Mouse (Mus musculus) urinary bladder, postnatal 14 days (tissue): ENCODE data around the gene Fam13c.
A peak's percentile ranks its signal among the peaks of the same experiment; 100 is the strongest.

Experiments
- DNase-seq: peaks from one replicate; pipeline ENCODE4 v3.0.0; 2021; ENCODE audit warnings: low spot score

The Fam13c gene

DNA sequence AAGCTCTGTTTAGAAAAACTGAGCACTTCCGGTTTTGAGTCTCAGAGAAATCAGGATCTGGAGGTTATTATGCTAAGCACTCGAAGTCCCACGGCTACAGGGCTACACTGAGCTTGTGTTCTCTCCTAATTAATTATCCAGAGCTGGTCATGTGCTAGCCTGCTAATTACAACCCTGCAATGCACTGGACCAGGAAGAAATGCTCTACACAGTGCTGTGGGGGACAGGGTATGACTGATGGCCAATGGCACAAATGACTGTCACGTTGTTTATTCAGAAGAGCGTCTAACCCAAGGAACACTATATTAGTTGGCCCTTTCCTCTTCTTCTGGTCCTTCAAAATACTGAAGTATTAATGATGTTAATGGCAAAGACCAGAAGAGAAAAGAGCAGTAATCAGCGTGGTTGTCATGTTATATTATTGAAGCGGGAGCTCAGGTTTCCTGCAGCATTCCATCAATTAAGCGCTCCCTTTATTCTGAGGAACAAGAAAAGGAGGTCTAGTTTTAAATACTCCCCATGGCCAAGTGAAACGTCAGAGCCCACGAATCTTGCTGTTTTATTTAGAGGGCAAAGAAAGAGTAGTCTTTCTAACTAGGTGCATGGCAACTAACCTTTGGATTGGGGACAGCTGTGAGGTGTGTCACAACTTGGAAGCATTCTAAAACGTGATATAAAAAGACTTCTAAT is 18.4 kb downstream of the Fam13c start:
- DNase-seq, result no peak

DNA sequence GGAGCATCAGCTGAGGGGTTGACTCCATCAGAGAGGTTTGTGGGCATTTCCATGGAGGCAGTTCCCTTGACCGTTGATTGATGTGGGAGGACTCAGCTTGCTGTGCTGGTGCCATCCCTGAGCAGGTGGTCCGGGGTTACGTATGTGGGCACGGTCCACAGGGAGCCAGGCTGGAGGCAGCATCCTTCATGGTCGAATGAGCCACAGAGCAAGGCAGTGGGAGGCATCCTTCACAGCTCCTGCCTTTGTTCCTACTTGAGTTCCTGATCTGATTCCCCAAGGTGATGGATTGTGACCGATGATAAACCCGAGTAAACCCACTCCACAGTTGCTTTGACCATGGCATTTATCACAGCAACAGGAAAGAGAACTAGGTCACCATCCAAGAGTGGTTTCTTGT is 25.4 kb downstream of the Fam13c start:
- no peak for DNase-seq

DNA sequence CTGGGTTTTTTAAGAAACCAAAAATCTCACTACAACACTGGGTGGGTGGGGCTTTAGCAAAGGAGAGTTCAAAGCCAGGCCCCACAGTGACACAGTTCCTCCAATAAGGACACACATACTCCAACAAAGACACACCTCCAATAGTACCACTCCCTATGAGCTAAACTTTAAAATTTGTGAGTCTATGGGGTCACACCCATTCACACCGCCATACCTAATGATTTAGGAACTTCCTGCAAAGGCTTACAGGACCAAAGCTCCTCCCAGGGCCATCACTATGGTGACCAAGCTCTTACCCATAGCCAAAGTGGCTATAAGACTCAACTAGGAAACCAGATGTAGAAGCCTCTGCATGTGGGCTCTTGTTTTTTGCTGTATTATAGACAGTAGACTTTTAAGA is 30.6 kb downstream of the Fam13c start:
- no peak for DNase-seq

DNA sequence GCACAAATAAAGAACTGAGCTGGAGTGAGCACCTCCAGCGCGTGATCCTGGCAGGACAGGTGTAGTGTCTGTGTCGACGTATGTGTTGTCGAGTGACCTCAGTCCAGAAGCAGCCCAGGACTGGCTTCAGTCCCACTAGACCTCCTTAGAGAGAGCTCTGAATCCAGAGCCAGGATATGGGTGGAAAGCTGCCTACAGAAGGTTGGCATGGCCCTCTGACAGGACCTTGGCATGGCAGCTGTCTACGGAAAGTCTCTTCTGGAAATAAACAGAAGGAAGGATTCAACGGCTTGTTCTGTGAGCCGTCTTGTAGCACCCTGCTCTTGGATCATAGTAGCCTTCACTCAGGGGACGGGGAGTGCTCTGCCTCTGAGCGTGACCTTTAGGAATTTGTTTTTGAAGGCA is 37.5 kb downstream of the Fam13c start:
- peak; percentile 8 for DNase-seq

DNA sequence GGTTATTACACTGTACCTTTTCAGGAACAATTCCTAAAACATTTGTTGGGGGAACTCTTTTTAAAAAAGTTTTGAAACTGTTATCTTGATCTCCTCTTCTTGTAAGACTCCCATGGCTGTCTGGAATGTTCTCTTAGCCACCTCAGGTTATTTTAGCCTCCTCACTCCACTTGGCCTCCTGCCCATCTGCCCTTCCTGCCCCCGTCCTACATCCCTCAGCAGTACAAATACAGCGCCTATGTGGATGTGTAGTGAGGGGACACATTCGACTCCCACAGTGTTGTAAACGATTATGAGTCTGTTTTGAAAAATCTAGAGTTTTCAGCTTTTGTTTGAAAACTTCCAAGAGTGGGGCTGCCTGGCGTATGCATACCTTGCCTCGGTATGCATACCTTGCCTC is 43.5 kb downstream of the Fam13c start:
- DNase-seq, result no peak

DNA sequence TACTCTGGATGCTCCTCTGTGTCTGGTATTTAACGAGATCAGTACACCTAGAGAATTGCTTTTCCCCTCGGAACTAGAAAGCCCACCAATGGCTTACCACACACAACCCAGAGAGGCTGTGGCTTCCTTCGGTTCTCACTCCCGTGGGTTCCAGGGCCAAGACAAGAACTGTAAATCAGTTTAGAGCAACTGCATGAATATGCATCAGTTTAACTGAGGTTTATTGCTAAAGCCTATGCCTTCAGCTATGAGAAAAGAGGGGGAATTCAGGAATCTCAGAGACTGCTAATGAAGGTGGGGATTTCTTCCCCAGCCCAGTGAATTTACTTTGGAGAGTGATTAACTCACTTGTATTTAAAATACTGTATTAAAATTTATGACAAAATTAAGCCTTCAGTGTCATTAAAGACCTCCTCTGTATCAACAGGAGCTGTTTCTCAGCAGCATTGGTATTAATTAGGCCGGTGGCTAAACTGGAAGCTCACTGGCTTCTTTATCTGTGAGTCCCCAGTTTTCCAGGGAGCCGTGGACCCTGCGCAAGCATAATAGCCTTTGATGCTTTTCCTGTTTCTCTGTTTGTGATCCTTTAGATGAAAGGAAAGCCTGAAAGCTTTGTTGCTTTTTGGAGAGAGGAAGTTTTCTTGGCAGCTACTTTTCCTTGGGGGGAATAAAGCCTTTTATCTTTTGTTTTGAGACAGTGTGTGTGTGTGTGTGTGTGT is 44.4 kb downstream of the Fam13c start:
- no peak for DNase-seq

DNA sequence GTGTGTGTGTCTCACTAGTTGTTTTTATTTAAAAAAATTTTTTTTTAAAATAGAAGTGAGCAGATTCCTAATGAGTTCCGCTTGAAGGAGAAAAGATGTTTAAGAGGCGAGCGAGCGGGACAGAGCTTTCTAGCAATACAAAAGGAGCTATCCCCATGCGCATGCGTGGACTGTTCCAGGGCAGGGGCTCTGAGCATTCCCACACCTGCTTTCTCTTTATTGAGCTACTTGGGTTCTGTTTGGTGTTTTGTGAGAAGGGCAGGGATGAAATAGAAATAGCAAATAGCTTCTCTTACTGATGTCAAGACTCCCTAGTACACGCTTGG is 45.0 kb downstream of the Fam13c start:
- no peak for DNase-seq

DNA sequence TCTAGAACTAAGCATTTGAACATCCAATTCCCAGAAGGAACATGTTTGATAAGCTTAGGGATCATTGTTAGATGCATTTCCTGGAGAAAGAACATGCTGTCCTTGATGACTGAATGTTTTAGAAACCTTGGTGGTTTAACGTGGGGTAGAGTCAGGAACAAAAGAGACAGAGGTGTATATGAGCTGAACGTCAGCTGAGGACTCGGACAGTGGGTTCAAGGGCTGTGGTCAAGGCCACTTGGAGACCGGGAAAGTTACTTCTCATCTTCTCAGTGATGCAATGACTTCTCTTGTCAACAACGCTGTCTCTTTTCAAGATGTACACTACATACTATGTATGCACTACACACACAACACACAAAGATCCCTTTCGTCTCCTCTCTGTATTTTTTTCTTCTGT is 46.4 kb downstream of the Fam13c start:
- DNase-seq, result no peak

DNA sequence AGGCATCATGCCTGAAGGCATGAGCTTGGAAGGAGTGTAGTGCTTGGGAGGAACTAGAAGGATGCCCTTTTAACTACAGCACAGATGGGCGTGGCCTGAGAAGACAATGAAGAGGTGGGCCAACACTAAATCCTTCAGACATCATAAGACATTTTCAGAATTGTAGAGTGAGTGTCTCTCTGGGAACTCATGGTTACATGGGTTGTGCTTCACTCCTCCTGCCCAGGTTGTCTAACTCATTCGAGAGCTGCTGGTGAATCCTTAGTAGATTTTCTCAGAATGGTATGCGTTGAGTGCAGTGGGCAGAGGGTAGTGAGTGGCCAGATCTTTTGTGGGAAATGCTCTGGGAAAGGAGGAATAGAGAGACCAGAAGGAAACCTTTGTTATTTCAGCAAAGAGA is 53.6 kb downstream of the Fam13c start:
- no peak for DNase-seq

DNA sequence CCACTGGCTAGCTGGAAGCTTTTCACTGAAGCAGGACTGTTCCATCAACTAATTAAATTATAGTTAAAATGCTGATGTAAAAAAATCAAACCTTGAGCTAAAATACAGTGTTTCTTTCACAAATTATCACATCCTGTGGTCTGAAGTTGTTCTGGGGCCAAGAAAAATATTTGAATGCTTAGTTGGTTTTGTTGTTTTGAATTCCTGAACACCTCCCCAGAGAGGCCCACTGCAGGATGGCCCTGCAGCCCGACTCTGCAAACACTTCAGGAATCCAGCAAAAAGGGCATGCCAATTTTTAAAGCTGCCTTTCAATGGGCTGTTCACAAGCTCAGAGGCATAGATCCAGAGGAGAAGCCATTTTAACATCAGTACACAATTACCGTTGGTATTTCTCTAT is 54.2 kb downstream of the Fam13c start:
- no peak for DNase-seq

DNA sequence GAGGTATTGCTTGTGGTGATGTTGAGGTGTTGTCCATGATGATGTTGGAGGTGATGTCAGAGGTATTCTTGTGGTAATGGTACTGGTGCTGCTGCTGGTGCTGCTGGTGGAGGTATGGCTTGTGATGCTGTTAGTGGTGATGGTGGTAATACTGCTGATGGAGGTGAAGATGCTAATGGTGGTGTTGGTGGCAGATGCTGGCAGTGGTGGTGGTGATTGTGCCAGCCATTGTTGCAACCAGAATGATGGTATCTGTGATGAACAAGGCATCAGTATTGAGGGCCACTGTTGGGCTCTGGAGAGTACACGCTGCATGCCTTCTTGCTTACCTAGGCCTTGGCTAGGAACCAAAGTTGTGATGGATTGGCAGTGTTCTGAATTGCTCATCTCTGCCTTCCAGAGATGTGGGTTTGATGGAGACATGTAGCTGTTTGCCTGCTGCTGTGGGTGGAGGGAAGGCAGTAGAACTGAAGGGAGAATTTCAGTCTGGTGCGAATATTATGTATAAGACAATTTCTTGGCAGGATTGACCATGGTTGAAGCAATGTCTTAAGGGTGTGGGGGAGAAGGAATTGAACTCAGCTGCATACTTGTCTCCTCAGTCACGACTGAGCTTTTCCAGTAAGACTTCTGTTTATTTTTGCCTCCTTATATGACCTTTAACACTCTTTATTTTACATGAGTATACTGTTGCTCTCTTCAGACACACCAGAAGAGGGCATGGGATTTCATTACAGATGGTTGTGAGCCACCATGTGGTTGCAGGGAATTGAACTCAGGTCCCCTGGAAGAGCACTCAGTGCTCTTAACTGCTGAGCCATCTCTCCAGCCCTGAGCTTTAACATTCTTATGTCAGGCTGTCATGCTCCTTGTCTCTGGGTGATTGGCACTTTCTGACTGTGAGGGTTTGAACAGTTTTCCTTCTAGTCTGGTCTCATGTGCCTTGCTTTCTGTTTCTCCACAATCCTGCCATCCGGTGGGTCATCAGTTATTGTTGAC is 55.1 kb downstream of the Fam13c start:
- DNase-seq, result no peak

DNA sequence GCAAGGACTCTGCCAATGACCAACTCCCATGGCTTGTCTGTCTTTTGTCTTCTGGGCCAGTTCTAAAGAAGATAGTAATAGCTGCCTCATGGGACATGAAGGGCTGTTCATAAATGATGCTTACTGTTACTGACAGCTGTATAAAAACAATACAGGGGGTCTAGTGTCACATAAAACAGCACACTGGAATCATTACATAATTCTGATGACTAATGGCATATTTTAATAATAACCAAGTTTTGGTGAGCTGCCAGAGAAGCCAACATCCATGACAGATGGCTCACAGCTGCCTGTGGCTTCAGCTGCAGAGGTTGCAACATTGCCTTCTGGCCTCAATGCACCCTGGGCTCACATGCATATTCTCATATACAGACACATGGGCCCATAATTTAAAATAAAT is 56.7 kb downstream of the Fam13c start:
- peak; percentile 38 for DNase-seq

DNA sequence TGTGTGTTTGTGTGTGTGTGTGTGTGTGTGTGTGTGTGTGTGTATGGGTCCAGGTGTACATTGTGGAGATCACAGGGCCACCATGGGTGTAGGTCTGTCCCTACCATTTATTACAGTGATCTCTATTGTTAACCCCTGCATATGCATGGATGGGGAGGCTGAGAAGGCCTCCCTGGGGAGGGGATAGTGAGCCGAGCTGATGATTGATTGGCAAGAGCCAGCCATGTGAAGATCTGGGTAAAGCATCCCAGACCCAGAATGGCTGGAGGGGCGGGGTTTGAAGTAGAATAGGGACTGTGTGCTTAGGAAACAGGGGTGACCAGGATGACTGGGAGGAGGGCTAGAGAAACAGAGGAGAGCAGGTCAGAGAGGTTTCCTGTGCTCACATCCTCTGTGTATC is 58.0 kb downstream of the Fam13c start:
- no peak for DNase-seq

DNA sequence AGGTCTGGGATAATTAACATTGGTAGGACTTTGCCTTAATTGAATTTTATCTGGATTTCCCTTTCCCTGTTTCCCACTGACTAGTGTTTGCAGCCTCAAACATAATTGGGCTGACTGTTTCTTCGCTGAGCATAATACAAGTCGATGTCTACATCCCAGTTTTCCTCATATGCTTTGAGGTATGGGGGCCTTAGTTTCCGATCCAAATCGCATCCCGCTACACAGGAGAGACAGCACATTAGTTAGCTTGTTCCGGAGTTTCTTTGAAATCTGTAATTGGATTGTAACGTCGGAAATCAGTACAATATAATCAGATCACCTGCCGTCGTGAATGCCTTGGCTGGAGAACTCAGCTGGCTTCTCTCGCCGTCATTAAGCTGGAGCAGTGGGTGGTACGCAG is 59.0 kb downstream of the Fam13c start:
- DNase-seq, result no peak

DNA sequence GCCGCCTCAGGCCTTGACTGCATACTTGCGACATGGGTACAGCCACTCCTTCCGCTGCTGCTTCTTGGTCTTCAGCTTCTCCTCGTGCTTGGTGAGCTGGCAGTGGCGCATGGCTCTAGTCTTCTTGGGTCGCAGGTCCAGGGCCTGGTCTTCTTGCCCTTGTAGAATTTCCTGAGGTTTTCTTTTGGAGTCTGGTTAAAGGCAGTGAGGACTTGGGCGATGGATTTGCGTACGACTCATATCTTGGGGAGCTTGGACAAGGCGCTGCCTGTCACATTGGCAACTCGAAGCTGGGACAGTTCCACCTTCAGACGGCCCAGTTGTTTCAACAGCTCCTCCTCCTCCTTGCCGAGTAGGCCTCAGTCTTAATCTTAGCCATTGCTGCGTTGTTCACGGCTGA is 64.6 kb downstream of the Fam13c start:
- no peak for DNase-seq

DNA sequence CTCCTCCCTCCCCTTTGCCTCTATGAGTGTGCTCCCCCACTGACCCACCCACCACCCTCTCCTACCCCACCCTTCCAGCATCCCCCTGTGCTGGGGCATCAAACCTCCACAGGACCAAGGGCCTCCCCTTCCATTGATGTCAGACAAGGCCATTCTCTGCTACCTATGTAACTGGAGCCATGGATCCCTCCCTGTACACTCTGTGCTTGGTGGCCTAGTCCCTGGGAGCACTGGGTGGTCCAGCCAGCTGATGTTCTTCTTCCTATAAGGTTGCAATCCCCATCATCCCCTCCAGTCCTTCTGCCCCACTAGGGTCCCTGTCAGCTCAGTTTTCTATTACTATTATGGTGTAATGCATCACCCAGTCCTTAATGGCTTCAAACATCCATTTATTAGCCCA is 65.1 kb downstream of the Fam13c start:
- no peak for DNase-seq

DNA sequence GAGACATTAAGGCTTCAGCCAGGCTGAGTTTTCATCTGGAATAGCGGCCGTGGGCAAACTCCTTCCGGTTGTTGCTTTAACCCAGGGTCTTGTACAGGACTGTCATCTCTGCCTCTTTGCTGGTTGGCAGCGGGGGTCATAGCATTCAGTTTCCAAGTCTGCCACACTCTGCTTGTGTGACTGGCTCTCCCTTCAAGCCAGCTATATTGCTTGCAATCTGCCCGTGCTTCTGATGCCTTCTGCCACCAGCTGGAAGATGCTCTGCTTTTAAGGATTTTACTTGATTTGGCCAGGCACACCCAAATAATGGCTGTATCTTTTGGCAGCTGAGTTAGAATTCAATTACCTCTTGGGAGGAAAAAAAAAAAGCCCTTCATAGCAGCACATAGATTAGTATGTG is 65.6 kb downstream of the Fam13c start:
- no peak for DNase-seq

DNA sequence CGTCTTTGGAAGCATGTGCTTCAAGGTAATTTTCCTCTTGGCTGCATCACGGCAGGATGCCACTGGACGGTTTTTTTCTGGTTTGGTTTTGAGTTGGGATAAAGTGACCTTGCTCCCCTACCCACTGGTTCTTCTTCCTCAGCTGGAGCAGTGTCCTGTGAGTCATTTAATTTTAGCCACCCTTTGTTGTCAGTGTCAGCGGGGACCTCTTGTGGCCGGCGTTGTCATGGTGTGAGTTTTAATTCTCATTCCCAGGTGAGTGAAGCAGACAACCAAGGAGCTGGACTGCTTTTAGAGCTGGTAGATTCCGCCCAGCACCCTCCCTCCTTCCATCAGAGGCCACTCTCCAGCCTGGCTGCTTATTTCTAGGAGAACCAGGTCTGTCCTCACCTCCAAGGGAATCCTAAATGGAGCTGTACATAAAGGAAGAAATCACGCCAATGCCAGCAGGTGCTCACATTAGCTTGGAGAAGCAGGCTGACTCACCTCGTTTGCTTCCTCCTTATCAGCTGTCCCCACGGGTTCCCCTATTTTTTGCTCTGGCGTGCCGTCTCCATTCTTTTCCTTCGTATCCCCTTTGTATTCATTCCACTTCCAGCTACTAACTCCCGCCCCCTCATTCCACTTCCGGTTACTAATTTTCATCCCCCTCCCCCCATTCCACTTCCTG is 66.4 kb downstream of the Fam13c start:
- no peak for DNase-seq

DNA sequence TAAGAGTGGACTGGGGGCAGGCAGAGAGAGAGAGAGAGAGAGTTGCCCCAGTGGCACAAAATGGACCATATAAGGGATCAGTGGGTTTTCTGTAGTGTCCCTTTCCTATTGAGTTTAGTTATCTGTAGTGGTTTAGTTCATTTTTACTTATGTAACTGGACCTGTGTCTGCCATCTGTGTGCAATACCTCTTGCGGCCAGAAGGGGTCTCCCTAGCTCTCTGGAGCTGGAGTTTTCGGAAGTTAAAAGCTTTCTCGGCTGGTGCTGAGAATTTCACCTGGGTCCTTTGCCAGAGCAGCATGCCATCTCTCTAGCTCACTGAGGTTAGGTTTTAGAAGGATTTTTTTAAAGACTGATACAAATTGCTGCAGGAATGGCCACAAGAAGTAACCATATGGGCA is 67.6 kb downstream of the Fam13c start:
- no peak for DNase-seq

DNA sequence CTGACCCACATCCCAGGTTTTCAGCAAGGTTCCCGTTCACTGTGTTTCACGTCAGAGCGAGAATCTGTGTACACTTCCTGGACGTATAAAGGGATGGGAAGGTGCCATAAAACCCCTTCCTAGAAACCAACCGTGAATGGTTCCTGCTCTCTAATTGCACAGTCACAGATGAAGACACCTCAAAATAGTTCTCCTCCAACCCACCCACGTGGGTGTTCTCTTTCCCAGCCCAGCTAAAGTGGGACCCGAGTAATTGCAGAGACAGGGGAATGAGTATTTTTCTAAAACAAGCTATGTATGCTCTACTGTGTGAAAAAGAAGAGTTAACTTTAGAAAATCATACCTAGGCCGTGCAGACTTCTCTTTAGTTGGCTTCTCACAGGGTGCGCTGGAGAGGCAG is 74.6 kb downstream of the Fam13c start:
- no peak for DNase-seq

DNA sequence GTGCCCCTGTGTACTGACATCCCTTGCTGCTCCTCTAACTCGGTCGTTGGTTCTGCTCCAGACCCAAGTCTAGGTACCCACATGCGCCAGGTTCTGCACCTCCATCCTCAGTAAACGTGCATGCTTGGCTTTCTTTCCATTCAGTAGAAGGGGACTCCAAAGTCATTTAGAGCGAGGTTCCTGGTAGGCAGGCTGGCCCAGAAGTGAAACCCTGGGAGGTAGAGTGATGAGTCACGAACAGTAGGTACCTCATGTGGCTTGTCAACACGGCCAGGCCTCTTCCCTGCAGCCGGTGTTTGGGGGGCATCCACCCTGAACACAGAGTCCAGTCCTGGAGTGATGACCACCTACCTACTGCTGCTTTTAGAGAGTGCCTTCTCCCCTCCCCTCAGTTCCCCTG is 76.4 kb downstream of the Fam13c start:
- no peak for DNase-seq

DNA sequence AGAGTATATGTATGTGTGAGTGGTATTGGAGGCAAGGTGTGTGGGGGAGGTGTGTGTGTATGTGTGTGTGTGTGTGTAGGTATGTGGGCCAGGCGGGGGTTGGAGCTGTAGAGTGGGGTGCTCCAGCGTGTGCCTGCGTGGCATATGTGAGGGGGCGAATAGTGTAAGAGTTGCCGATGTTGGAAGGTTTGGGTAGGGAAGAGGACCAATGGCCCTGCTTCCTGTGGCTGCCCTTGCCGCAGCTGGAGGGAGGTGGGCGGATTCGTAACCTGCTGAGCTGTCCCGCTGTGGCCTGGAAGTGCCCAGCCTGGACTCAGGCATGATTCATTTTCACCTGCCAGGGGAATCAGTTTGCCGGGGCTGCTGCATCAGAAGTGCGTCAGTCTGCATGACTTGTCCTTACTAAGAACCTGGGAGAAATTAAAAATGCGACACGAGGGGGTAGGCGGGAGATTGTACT is 79.4 kb downstream of the Fam13c start:
- no peak for DNase-seq
